Mouse (Mus musculus) midbrain, embryonic 15.5 days (tissue): ENCODE measurements around the gene Atxn7l2. TPM values are rescaled to one million over a fixed set of nuclear protein-coding genes. Genes with fewer than 3 reads are reported as not detected.
A peak's percentile ranks its signal among the peaks of the same experiment; 100 is the strongest.

Source experiments
- ATAC-seq: fragments of 200-750 bp; cut with Nextera tagmentation; replicated peaks from 2 replicates; pipeline ENCODE4 v1.8.0; 2017; ENCODE audit warnings: moderate TSS enrichment
- H3K27ac ChIP-seq: fragments of 300-500 bp; sonication (generic); 2 replicates; pipeline ENCODE4 v1.5.1; 2015; ENCODE audit warnings: mild to moderate bottlenecking, inconsistent platforms
- H3K27me3 ChIP-seq: fragments of 300-500 bp; sonication (generic); replicated peaks from 2 replicates; pipeline ENCODE4 v1.6.1; 2015; ENCODE audit warnings: inconsistent platforms
- H3K36me3 ChIP-seq: fragments of 300-500 bp; sonication (generic); replicated peaks from 2 replicates; pipeline ENCODE4 v1.6.1; 2015; ENCODE audit warnings: inconsistent platforms
- H3K4me1 ChIP-seq: fragments of 300-500 bp; sonication (generic); 2 replicates; pipeline ENCODE4 v1.6.1; 2015; ENCODE audit warnings: inconsistent platforms
- H3K4me2 ChIP-seq: fragments of 300-500 bp; sonication (generic); 2 replicates; pipeline ENCODE4 v1.6.1; 2015; ENCODE audit warnings: inconsistent platforms, mild to moderate bottlenecking, moderate library complexity
- H3K4me3 ChIP-seq: fragments of 300-500 bp; sonication (generic); 2 replicates; pipeline ENCODE4 v1.5.1; 2015; ENCODE audit warnings: mild to moderate bottlenecking, inconsistent platforms
- H3K9ac ChIP-seq: fragments of 300-500 bp; sonication (generic); 2 replicates; pipeline ENCODE4 v1.6.1; 2015; ENCODE audit warnings: mild to moderate bottlenecking, inconsistent platforms
- H3K9me3 ChIP-seq: fragments of 300-500 bp; sonication (generic); 2 replicates; pipeline ENCODE4 v1.6.1; 2016; ENCODE audit warnings: inconsistent platforms
- WGBS: fragments of 180-500 bp; shearing (Covaris S2); methylation state at CpG from one replicate; pipeline ENCODE4 v1.1.7; 2015; ENCODE audit warnings: mixed read lengths; 5-methylcytosine and 5-hydroxymethylcytosine counted together
- polyA plus RNA-seq: library from polyadenylated mRNA; unstranded; fragments of >200 nt; fragmentation: Nextera tagmentation; extraction: Ambion mirVana; gene quantifications from 2 replicates; pipeline ENCODE4 v1.2.1, GENCODE M21; 2015

The Atxn7l2 gene
- polyA plus RNA-seq, 1 experiment from 2014 or later = 26.8 TPM

DNA sequence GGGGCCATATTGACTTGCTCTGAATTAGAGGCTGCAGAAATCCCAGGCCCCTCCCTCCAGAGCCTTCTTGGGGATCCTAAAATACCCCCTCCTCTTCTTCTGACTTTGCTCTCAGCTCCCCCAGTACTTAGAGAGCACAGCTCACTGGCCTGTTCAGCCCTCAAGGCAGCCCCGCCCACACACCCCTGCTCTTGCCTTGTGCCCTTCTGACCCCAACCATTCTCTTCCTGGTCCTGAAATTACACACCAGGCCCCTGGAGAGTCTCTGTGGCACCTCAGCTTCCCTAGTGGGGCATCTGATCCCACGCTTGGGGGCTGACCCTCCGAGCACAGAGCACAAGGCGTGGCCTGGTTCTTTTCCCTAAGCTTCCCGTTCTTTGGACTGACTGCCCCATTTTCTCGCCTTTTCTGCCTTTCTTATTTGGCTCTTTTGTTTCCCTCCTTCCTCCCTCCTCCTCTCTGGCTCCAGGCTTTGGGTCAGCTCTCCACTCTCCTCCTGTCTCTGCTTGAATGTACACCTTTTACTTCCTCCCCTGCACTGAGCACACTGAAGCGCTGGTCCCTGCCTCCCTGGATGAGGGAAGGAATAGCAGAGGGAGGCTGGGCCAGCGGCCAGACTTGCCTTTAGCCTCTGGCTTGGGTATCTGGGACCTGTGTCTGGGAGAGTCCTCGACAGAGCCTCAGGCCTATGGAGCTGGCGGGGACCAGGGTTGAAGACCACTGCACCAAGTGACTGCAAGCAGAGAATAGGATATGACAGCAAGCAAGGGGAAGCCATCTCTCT is 45.0 kb downstream of the Atxn7l2 start:
- Histone ChIP-seq H3K27me3 (no peaks in the 10 kb centered on the region), H3K9ac (no peak overlapping the region), H3K36me3 (no peaks in the 10 kb centered on the region), H3K9me3 (no peaks in the 10 kb centered on the region), H3K27ac (peak overlapping the region; percentile 57), H3K4me1 (peaks cover 30% of the 10 kb centered on the region), H3K4me2 (no peak overlapping the region), H3K4me3 (no peak overlapping the region)
- WGBS = 24% methylated on average over 10 of the region's 10 CpGs
- ATAC-seq = peak; percentile 42

DNA sequence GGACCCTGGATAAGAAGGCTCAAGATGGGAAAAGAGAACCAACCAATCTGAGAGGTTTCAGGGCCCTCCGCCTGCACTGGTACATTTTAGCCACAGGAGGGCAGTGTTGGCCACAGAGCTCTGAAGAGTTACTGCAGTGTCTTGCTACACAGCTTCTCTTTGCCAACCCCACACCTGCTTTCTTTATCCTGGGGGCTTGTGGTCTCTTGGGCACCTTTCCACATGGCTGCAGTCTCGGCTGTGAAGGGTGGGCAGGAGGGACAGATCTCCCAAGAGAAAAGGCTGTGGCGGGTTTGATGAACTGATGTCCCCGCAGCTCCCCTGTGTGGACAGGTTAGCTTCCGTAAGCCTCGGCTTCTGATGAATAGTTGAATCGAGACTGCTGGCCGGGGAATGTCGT is 45.9 kb downstream of the Atxn7l2 start:
- H3K9ac ChIP-seq = no peak overlapping the region

DNA sequence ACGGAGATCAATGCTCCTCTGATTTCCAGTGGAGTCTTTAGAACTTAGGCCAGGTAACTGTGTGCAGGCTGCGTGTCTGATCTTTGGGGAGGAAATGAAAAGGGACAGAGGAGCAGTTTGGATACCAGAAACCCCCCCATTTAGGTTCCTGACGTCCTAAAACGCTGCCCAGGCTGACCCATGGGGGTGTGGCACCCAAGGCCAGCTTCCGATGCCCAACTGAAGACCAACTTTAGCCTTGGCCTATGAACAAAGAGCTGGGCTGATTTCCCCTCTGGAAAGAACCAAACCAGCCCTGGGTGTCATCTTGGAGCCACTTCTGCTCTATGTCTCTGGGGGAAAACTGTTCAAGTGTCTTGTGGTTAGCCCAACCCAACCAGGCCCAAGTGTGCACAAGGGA is 46.6 kb downstream of the Atxn7l2 start:
- ATAC-seq = no peak
- Histone ChIP-seq H3K4me1 (peaks cover 29% of the 10 kb centered on the region), H3K27ac (no peak overlapping the region), H3K9me3 (no peaks in the 10 kb centered on the region), H3K36me3 (no peaks in the 10 kb centered on the region), H3K9ac (no peak overlapping the region), H3K4me2 (no peak overlapping the region), H3K4me3 (no peak overlapping the region), H3K27me3 (no peaks in the 10 kb centered on the region)
- WGBS = 73% methylated on average over 5 of the region's 5 CpGs

More for the DNA sequence above, 45.9 kb downstream of the Atxn7l2 start:
- no peaks in the 10 kb centered on the region for H3K9me3 ChIP-seq
- H3K4me2 ChIP-seq = peak overlapping the region; percentile 45
- no peaks in the 10 kb centered on the region for H3K36me3 ChIP-seq
- WGBS = 12% methylated on average over 9 of the region's 9 CpGs
- H3K4me3 ChIP-seq = peak overlapping the region; percentile 12; the same call in 1 of the 2 replicates
- H3K27ac ChIP-seq = peak overlapping the region; percentile 8; the same call in 1 of the 2 replicates
- no peaks in the 10 kb centered on the region for H3K27me3 ChIP-seq
- peaks cover 30% of the 10 kb centered on the region for H3K4me1 ChIP-seq
- peak; percentile 76 for ATAC-seq

DNA sequence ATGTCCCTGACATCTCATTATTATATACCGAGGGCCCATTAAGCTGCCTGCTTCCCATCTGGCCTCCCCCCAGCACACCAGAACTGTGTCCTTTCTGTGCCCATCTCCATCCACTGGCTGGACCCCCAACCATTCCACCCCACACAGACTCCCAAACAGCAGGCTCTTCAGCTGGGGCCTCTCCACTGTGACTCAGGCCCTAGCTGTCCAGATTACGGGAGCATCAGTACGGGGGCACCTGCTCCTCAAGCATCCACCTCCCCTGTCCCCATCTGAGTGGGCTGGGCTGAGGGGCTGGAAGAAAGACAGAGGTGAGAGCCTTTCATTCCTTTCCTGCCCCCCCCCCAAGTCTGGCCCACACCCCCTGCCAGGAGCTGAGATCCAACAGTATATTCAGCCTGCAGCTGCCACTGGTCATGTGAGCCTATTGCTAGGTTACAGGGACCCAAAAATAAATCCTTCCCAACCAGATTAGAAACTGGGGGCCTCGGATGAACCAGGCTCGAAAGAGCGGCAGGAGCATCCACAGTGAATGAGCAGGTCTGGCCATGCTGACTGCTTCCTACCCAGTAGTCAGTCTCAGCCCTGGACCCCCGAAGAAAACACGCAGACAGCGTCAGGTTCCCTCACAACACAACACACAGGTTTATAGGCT is 52.2 kb downstream of the Atxn7l2 start:
- H3K9ac ChIP-seq = 0 out of 2 replicates have a peak overlapping the region, but pooled peaks have one; percentile 21
- 30% methylated on average over 9 of the region's 9 CpGs for WGBS
- ATAC-seq = peak; percentile 57
- peak overlapping the region; percentile 67 for H3K27ac ChIP-seq
- no peak overlapping the region for H3K4me2 ChIP-seq
- H3K27me3 ChIP-seq = no peaks in the 10 kb centered on the region
- no peak overlapping the region for H3K4me3 ChIP-seq
- no peaks in the 10 kb centered on the region for H3K36me3 ChIP-seq
- peaks cover 19% of the 10 kb centered on the region for H3K4me1 ChIP-seq
- H3K9me3 ChIP-seq = no peaks in the 10 kb centered on the region

- H3K27me3 ChIP-seq = no peaks in the 10 kb centered on the region
- H3K4me1 ChIP-seq = peaks cover 19% of the 10 kb centered on the region
- peak; percentile 61 for ATAC-seq
- H3K9me3 ChIP-seq = no peaks in the 10 kb centered on the region
- 45% methylated on average over 4 of the region's 4 CpGs for WGBS
- H3K4me3 ChIP-seq = peak within 1 kb of the TSS; percentile 38
- peak within 1 kb of the TSS; percentile 44 for H3K4me2 ChIP-seq
- H3K9ac ChIP-seq = peak within 1 kb of the TSS; percentile 48
- peak within 1 kb of the TSS; percentile 61; the same call in 1 of the 2 replicates for H3K27ac ChIP-seq
- no peaks in the 10 kb centered on the region for H3K36me3 ChIP-seq
Measured at GRCm38 (mm10) chr3:108154656-108155055, 56.1 kb downstream of the Atxn7l2 start, which contains the start of gene Gpr61. Gene Gpr61, minus strand, starts transcription at chr3:108154882.

DNA sequence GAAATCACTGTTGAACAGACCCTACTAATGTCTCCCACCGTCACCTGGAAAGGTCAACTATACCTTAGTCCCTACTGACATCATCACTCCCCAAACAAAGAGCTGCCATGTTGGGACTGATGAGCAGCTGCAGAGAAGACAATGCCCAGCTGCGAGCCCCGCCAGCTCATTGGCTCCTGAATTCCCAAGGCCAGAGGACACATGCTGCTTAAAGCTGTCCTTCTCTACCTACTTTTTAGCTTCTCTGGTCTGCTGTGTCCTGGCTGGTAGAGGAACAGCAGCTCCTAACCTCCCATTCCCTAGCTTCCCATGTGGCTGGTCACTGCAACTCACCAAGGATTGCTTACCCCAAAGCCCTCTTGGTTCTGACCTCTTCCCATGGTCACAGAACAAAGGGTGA is 58.4 kb downstream of the Atxn7l2 start:
- Histone ChIP-seq H3K4me3 (no peak overlapping the region), H3K27ac (no peak overlapping the region), H3K27me3 (no peaks in the 10 kb centered on the region), H3K9me3 (no peaks in the 10 kb centered on the region), H3K36me3 (no peaks in the 10 kb centered on the region), H3K4me2 (no peak overlapping the region), H3K9ac (no peak overlapping the region), H3K4me1 (peaks cover 12% of the 10 kb centered on the region)
- 84% methylated on average over 3 of the region's 3 CpGs for WGBS
- ATAC-seq = no peak

Other genes with a start within 250 kb of the Atxn7l2 start
- gene Gstm3, start 241.7 kb downstream of the Atxn7l2 start, polyA plus RNA-seq = 0.25 TPM in 1 of 2 replicates, not detected in the other
- 11.0 and 11.5 TPM in 2 replicates for gene Gstm2, start 224.5 kb downstream of the Atxn7l2 start, polyA plus RNA-seq
- gene Gstm1, start 193.0 kb downstream of the Atxn7l2 start, polyA plus RNA-seq = 74.4 and 97.4 TPM in 2 replicates
- 18.3 and 19.8 TPM in 2 replicates for gene Gstm4, start 166.0 kb downstream of the Atxn7l2 start, polyA plus RNA-seq
- 67.9 and 76.2 TPM in 2 replicates for gene Ampd2, start 124.3 kb downstream of the Atxn7l2 start, polyA plus RNA-seq
- gene Gnat2, start 118.1 kb downstream of the Atxn7l2 start, polyA plus RNA-seq = 0.28 and 0.38 TPM in 2 replicates
- gene Gnai3, start 64.8 kb downstream of the Atxn7l2 start, polyA plus RNA-seq = 111 and 114 TPM in 2 replicates
- gene Gpr61, start 56.1 kb downstream of the Atxn7l2 start, polyA plus RNA-seq = 5.2 and 5.7 TPM in 2 replicates
- gene Amigo1, start 24.6 kb downstream of the Atxn7l2 start, polyA plus RNA-seq = 14.4 and 14.7 TPM in 2 replicates
- gene Cyb561d1, start 9.7 kb downstream of the Atxn7l2 start, polyA plus RNA-seq = 4.1 and 4.6 TPM in 2 replicates
- gene Sypl2, start 15.7 kb upstream of the Atxn7l2 start, polyA plus RNA-seq = 0.27 and 0.70 TPM in 2 replicates
- gene Psma5, start 46.0 kb upstream of the Atxn7l2 start, polyA plus RNA-seq = 224 and 234 TPM in 2 replicates
- gene Sort1, start 73.1 kb upstream of the Atxn7l2 start, polyA plus RNA-seq = 22.1 and 22.3 TPM in 2 replicates
- not detected in 2 replicates for gene Mybphl, start 154.0 kb upstream of the Atxn7l2 start, polyA plus RNA-seq
- gene Psrc1, start 172.9 kb upstream of the Atxn7l2 start, polyA plus RNA-seq = 7.7 and 8.8 TPM in 2 replicates
- gene Celsr2, start 204.6 kb upstream of the Atxn7l2 start, polyA plus RNA-seq = 38.5 and 43.3 TPM in 2 replicates
- 209 and 212 TPM in 2 replicates for gene Sars, start 234.3 kb upstream of the Atxn7l2 start, polyA plus RNA-seq